Mouse (Mus musculus): ENCODE measurements around the gene Naxe. TPM values are rescaled to one million over a fixed set of nuclear protein-coding genes. Genes with fewer than 3 reads are reported as not detected.

The Naxe gene
- polyA plus RNA-seq, 1 experiment: 41.6 TPM

GRCm38 (mm10) chr3:88071783-88072182 is 13.5 kb upstream of the Naxe start:
- TF ChIP-seq CTCF (IDR thresholded peaks at IDR 0.05; ENCODE audit: extremely low read depth, insufficient read length, insufficient replicate concordance, low read depth, low read length) (peak; percentile 93; the same call in 1 of the 2 replicates), POLR2A (IDR thresholded peaks at IDR 0.05; ENCODE audit: low read depth, low read length) (no peak)
- Histone ChIP-seq H3K4me3 (ENCODE audit: low read depth, low read length) (no peak overlapping the region), H3K4me1 (ENCODE audit: control insufficient read depth, insufficient read depth, insufficient read length, low read length) (no peaks in the 10 kb centered on the region), H3K27me3 (ENCODE audit: control insufficient read depth, insufficient read depth, low read length) (no peaks in the 10 kb centered on the region), H3K27ac (ENCODE audit: insufficient read depth, low read depth, low read length) (no peak overlapping the region), H3K36me3 (ENCODE audit: control insufficient read depth, insufficient read depth, low read length) (no peaks in the 10 kb centered on the region)
- 1% methylated on average over 5 of the region's 5 CpGs for WGBS

DNA sequence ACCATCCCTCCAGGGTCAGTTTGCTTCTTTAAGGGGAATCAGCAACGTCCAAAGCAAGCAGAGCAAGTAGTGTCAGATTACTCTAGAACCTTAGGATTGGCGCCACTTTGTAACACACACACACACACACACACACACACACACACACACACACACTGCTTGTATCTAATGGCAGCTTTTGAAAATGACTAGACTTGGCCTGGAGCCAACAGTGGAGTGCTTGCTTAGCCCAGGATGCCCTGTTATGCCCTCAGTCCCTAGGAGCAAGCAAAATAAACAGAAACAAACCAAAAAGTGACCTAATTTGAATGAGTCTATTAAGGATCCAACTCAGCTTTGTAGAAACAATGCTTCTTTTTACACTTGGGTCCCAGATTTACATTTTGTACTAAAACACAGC is 10.1 kb upstream of the Naxe start:
- no peak overlapping the region for H3K4me3 ChIP-seq (ENCODE audit: low read depth, low read length)
- WGBS: 36% methylated on average over 2 of the region's 2 CpGs
- no peaks in the 10 kb centered on the region for H3K36me3 ChIP-seq (ENCODE audit: control insufficient read depth, insufficient read depth, low read length)
- TF ChIP-seq CTCF (IDR thresholded peaks at IDR 0.05; ENCODE audit: extremely low read depth, insufficient read length, insufficient replicate concordance, low read depth, low read length) (no peak), POLR2A (IDR thresholded peaks at IDR 0.05; ENCODE audit: low read depth, low read length) (no peak)
- no peak overlapping the region for H3K27ac ChIP-seq (ENCODE audit: insufficient read depth, low read depth, low read length)
- H3K4me1 ChIP-seq (ENCODE audit: control insufficient read depth, insufficient read depth, insufficient read length, low read length): no peaks in the 10 kb centered on the region
- no peaks in the 10 kb centered on the region for H3K27me3 ChIP-seq (ENCODE audit: control insufficient read depth, insufficient read depth, low read length)

- TF ChIP-seq POLR2A (IDR thresholded peaks at IDR 0.05; ENCODE audit: low read depth, low read length): no peak
- no peak for TF ChIP-seq CTCF (IDR thresholded peaks at IDR 0.05; ENCODE audit: extremely low read depth, insufficient read length, insufficient replicate concordance, low read depth, low read length)
- Histone ChIP-seq H3K27ac (ENCODE audit: insufficient read depth, low read depth, low read length) (no peak overlapping the region), H3K36me3 (ENCODE audit: control insufficient read depth, insufficient read depth, low read length) (peaks cover 9% of the 10 kb centered on the region), H3K4me1 (ENCODE audit: control insufficient read depth, insufficient read depth, insufficient read length, low read length) (peaks cover 3% of the 10 kb centered on the region; the same call in 1 of the 2 replicates), H3K27me3 (ENCODE audit: control insufficient read depth, insufficient read depth, low read length) (no peaks in the 10 kb centered on the region), H3K4me3 (ENCODE audit: low read depth, low read length) (no peak overlapping the region)
- WGBS: 87% methylated on average over 6 of the region's 6 CpGs
These were observed 1.3 kb downstream of the Naxe start for GRCm38 (mm10) chr3:88057030-88057429.

DNA sequence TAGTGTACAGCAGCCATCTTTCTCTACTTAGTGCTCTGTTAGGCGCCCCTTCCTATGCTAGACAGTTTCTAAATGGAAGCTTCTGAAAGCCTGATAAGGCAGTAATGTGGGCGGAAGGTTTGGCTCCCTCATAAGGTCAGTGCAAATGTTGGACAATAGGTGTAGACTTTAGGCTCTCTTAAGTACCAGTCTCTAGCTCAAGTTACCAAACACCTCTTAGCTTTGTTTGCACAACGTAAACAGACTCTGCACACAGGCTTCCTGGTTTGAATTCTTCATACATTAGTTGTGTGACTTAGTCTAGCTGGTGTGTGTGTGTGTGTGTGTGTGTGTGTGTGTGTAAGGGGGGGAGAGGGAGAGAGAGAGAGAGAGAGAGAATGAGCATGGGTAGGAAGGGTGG is 8.8 kb downstream of the Naxe start:
- H3K27me3 ChIP-seq (ENCODE audit: control insufficient read depth, insufficient read depth, low read length): no peaks in the 10 kb centered on the region
- no peak overlapping the region for H3K27ac ChIP-seq (ENCODE audit: insufficient read depth, low read depth, low read length)
- WGBS: 66% methylated on average over 3 of the region's 3 CpGs

GRCm38 (mm10) chr3:88042661-88043421 is 15.5 kb downstream of the Naxe start, which contains the start of gene Gpatch4:
Gpatch4 (plus strand) TSS chr3:88043108.
- Histone ChIP-seq H3K4me1 (ENCODE audit: control insufficient read depth, insufficient read depth, insufficient read length, low read length) (no peaks in the 10 kb centered on the region), H3K36me3 (ENCODE audit: control insufficient read depth, insufficient read depth, low read length) (no peaks in the 10 kb centered on the region), H3K27me3 (ENCODE audit: control insufficient read depth, insufficient read depth, low read length) (no peaks in the 10 kb centered on the region; the same call in 1 of the 2 replicates), H3K4me3 (ENCODE audit: low read depth, low read length) (peak within 1 kb of the TSS; percentile 84), H3K27ac (ENCODE audit: insufficient read depth, low read depth, low read length) (no peak within 1 kb of the TSS)
- TF ChIP-seq CTCF (IDR thresholded peaks at IDR 0.05; ENCODE audit: extremely low read depth, insufficient read length, insufficient replicate concordance, low read depth, low read length) (no peak), POLR2A (IDR thresholded peaks at IDR 0.05; ENCODE audit: low read depth, low read length) (peak; percentile 57; the same call in 1 of the 2 replicates)
- WGBS: 9% methylated on average over 36 of the region's 36 CpGs

More for the DNA sequence above, 8.8 kb downstream of the Naxe start:
- Histone ChIP-seq H3K36me3 (ENCODE audit: control insufficient read depth, insufficient read depth, low read length) (peaks cover 7% of the 10 kb centered on the region), H3K4me3 (ENCODE audit: low read depth, low read length) (no peak overlapping the region), H3K4me1 (ENCODE audit: control insufficient read depth, insufficient read depth, insufficient read length, low read length) (no peaks in the 10 kb centered on the region)
- no peak for TF ChIP-seq POLR2A (IDR thresholded peaks at IDR 0.05; ENCODE audit: low read depth, low read length)
- no peak for TF ChIP-seq CTCF (IDR thresholded peaks at IDR 0.05; ENCODE audit: extremely low read depth, insufficient read length, insufficient replicate concordance, low read depth, low read length)

GRCm38 (mm10) chr3:88035561-88036293 is 22.6 kb downstream of the Naxe start:
- no peak overlapping the region for H3K27ac ChIP-seq (ENCODE audit: insufficient read depth, low read depth, low read length)
- WGBS: 33% methylated on average over 1 of the region's 1 CpGs
- no peaks in the 10 kb centered on the region for H3K36me3 ChIP-seq (ENCODE audit: control insufficient read depth, insufficient read depth, low read length)
- H3K4me3 ChIP-seq (ENCODE audit: low read depth, low read length): no peak overlapping the region
- H3K4me1 ChIP-seq (ENCODE audit: control insufficient read depth, insufficient read depth, insufficient read length, low read length): no peaks in the 10 kb centered on the region
- H3K27me3 ChIP-seq (ENCODE audit: control insufficient read depth, insufficient read depth, low read length): peaks cover 5% of the 10 kb centered on the region; the same call in 1 of the 2 replicates
- no peak for TF ChIP-seq CTCF (IDR thresholded peaks at IDR 0.05; ENCODE audit: extremely low read depth, insufficient read length, insufficient replicate concordance, low read depth, low read length)
- TF ChIP-seq POLR2A (IDR thresholded peaks at IDR 0.05; ENCODE audit: low read depth, low read length): no peak

DNA sequence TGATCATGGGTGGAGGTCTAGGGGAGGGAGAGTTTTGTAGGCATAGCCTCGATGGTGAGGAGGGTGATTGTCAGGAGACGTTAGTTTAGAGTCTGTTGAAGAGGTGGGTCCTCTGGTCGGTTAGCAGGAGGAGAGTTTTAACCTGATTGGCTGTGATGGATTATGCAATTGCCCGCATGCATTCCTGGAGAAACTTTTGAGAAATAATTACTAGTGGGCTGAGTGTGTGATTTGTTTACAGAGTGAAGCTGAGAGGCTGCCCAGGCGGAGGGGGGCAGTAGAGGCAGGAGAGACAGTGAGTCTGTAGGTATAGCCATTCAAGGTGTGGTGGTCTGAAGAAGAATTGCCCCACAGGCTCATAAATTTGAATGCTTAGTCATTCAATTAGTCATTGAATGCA is 24.8 kb downstream of the Naxe start:
- 43% methylated on average over 5 of the region's 5 CpGs for WGBS
- no peaks in the 10 kb centered on the region for H3K4me1 ChIP-seq (ENCODE audit: control insufficient read depth, insufficient read depth, insufficient read length, low read length)
- H3K27me3 ChIP-seq (ENCODE audit: control insufficient read depth, insufficient read depth, low read length): peaks cover 5% of the 10 kb centered on the region; the same call in 1 of the 2 replicates
- TF ChIP-seq POLR2A (IDR thresholded peaks at IDR 0.05; ENCODE audit: low read depth, low read length): no peak
- no peak for TF ChIP-seq CTCF (IDR thresholded peaks at IDR 0.05; ENCODE audit: extremely low read depth, insufficient read length, insufficient replicate concordance, low read depth, low read length)
- H3K4me3 ChIP-seq (ENCODE audit: low read depth, low read length): no peak overlapping the region
- no peaks in the 10 kb centered on the region for H3K36me3 ChIP-seq (ENCODE audit: control insufficient read depth, insufficient read depth, low read length)
- no peak overlapping the region for H3K27ac ChIP-seq (ENCODE audit: insufficient read depth, low read depth, low read length)

All from small intestine, adult 2 months (tissue).